Mouse (Mus musculus) stomach, embryonic 16.5 days (tissue): ENCODE measurements around the gene Slit3. TPM values are rescaled to one million over a fixed set of nuclear protein-coding genes. Genes with fewer than 3 reads are reported as not detected.

Experiments used
- ATAC-seq: fragments of 200-750 bp; cut with Nextera tagmentation; 2 replicates; pipeline ENCODE4 v1.8.0; 2017; ENCODE audit warnings: moderate number of reproducible peaks, moderate TSS enrichment; ENCODE audit not compliant: insufficient read depth, low FRiP score
- H3K27ac ChIP-seq: fragments of 300-500 bp; sonication (generic); 2 replicates; pipeline ENCODE4 v1.5.1; 2014; ENCODE audit warnings: low read length
- H3K27me3 ChIP-seq: fragments of 300-500 bp; sonication (generic); 2 replicates; pipeline ENCODE4 v1.6.1; 2014; ENCODE audit warnings: low read length, control low read depth, mixed read lengths; ENCODE audit not compliant: control insufficient read depth, insufficient read depth
- H3K36me3 ChIP-seq: fragments of 300-500 bp; sonication (generic); 2 replicates; pipeline ENCODE4 v1.6.1; 2014; ENCODE audit warnings: low read length; ENCODE audit not compliant: control insufficient read depth, insufficient read depth
- H3K4me1 ChIP-seq: fragments of 300-500 bp; sonication (generic); 2 replicates; pipeline ENCODE4 v1.6.1; 2014; ENCODE audit warnings: low read length, control low read depth, mixed read lengths; ENCODE audit not compliant: control insufficient read depth, insufficient read depth
- H3K4me2 ChIP-seq: fragments of 300-500 bp; sonication (generic); 2 replicates; pipeline ENCODE4 v1.6.1; 2014; ENCODE audit warnings: low read depth, low read length, mixed read lengths
- H3K4me3 ChIP-seq: fragments of 300-500 bp; sonication (generic); replicated peaks from 2 replicates; pipeline ENCODE4 v1.5.1; 2014; ENCODE audit warnings: mild to moderate bottlenecking, low read length
- H3K9ac ChIP-seq: fragments of 300-500 bp; sonication (generic); 2 replicates; pipeline ENCODE4 v1.6.1; 2014; ENCODE audit warnings: low read length
- H3K9me3 ChIP-seq: fragments of 300-500 bp; sonication (generic); replicated peaks from 2 replicates; pipeline ENCODE4 v1.6.1; 2016; ENCODE audit warnings: low read length, control low read depth; ENCODE audit not compliant: control insufficient read depth
- WGBS: fragments of 180-500 bp; shearing (Covaris S2); extraction: QIAGEN DNeasy Blood & Tissue Kit; methylation state at CpG from one replicate; pipeline ENCODE4 v1.1.7; 2014; 5-methylcytosine and 5-hydroxymethylcytosine counted together
- polyA plus RNA-seq: library from polyadenylated mRNA; unstranded; fragments of >200 nt; fragmentation: Nextera tagmentation; extraction: Ambion mirVana; gene quantifications from 2 replicates; pipeline ENCODE4 v1.2.1, GENCODE M21; 2015

Gene Slit3
- polyA plus RNA-seq: 8.2 and 9.4 TPM in 2 replicates

DNA sequence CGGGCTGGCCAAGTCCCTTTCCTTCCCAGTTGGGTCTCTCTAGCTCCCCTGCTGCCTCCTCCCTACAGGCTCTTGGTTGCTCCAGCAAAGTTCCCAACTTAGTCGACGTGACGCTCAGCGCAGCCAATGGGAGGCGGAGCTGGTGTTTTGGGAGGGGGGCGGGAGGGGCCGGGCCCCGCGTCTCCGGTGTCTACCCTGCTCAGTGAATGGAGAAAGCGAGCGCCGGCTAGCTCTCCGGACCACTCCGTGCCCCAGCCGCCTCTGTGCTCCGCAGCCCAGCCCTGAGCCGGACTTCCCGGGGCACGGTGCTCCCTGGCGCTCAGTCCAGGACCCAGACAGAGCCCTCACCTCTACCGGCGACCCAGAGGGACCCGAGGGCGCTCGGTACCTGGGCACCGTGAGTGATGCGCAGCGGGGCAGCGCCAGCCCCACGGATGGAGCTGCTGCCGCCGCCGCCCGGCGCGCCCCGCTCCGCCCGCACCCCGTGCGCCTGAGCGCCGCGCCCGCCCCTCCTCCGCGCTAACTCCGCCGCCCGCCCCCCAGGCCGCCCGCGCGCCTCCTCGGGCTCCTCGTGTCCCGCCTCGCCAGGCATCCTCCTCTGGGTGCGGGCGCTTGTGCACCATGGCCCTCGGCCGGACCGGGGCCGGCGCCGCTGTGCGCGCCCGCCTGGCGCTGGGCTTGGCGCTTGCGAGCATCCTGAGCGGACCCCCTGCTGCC is at the start of gene Slit3:
Gene Slit3 (plus strand): TSS at position 331 of the 717 bp plus-strand sequence.
- peak within 1 kb of the TSS; percentile 75 for H3K9ac ChIP-seq
- peak within 1 kb of the TSS; percentile 31 for H3K27ac ChIP-seq
- under 1% methylated on average over 60 of the region's 75 CpGs for WGBS
- no peaks in the 10 kb centered on the region for H3K36me3 ChIP-seq
- H3K4me2 ChIP-seq: peak within 1 kb of the TSS; percentile 78
- peaks cover 27% of the 10 kb centered on the region for H3K4me1 ChIP-seq
- peak within 1 kb of the TSS; percentile 62 for H3K4me3 ChIP-seq
- no peaks in the 10 kb centered on the region for H3K9me3 ChIP-seq
- ATAC-seq: peak; percentile 85
- peaks cover 21% of the 10 kb centered on the region for H3K27me3 ChIP-seq

DNA sequence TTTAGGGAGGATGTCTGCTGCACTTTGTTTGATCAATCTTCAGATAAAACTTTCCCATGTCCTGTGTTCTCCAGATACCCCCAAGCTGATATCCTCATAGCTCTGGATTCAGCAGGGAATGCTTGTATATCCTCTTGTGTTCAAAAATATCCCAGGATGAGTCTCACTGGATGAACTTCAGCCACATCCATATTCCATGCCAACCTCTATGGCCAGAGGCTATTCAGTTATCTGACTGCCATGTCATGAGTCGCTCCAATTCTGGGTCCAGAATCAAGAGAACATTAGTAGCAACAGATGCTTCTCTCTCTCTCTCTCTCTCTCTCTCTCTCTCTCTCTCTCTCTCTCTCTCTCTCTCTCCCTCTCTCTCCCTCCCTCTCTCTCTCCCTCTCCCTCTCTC is 49.6 kb upstream of the Slit3 start:
- Histone ChIP-seq H3K27me3 (no peaks in the 10 kb centered on the region), H3K4me2 (no peak overlapping the region), H3K36me3 (no peaks in the 10 kb centered on the region), H3K4me3 (no peak overlapping the region), H3K27ac (no peak overlapping the region), H3K9me3 (no peaks in the 10 kb centered on the region), H3K9ac (no peak overlapping the region), H3K4me1 (no peaks in the 10 kb centered on the region)
- no peak for ATAC-seq
- 79% methylated on average over 1 of the region's 1 CpGs for WGBS

DNA sequence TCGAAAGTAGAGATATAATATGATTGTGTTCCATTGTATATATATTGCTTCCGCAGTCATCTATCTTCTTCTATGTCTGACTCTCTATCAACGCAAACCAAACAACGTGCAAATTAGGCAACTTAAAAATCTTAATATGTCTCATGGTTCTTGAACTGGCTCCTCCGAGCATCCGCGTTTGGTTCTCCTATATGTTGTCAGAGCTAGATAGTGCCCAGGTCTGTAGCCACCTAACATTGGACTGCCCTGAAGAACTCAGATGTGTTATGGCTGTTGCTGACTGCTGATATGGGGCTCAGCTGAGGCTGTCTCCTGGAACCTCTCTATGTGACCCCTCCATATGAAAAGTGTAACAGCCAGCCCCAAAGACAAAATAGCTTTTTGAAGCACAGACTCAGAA is 45.6 kb upstream of the Slit3 start:
- Histone ChIP-seq H3K36me3 (no peaks in the 10 kb centered on the region), H3K4me2 (no peak overlapping the region), H3K27ac (no peak overlapping the region), H3K4me1 (no peaks in the 10 kb centered on the region), H3K4me3 (no peak overlapping the region), H3K9me3 (no peaks in the 10 kb centered on the region), H3K9ac (no peak overlapping the region), H3K27me3 (no peaks in the 10 kb centered on the region)
- ATAC-seq: no peak
- 93% methylated on average over 7 of the region's 7 CpGs for WGBS

DNA sequence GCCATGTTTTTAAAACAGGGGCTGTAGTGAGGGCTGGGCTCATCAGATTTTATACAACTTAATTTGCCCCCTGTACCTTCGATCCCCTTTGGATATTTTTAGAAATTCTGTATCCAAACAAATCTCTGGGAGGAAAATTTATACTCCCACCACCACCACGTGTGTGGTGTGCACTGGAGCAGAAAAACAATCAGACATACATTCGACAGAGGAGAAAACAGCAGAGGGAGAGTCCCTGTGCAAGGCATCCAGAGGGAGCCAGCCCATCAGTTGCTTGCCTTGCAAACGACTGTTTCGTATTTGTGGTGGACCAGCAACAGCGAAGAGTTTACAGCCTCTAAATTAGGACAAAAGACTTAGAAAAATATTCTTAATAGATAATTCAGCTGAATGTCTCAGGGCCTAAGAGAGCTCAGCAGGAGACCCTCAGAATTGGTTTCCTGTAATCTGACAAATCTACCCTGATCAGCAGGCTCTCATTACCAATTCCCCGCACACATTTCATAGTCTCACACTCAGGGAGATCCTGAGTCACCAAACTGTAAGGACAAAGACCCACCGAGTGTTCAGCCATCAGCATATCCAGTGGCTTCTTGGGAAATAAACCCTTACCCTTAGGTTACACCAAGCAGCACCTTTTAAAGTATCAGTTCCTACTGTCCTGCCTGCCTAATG is 40.4 kb upstream of the Slit3 start:
- Histone ChIP-seq H3K27ac (no peak overlapping the region), H3K36me3 (no peaks in the 10 kb centered on the region), H3K4me1 (no peaks in the 10 kb centered on the region), H3K4me2 (no peak overlapping the region), H3K9ac (no peak overlapping the region), H3K4me3 (no peak overlapping the region), H3K27me3 (no peaks in the 10 kb centered on the region), H3K9me3 (no peaks in the 10 kb centered on the region)
- no peak for ATAC-seq
- 60% methylated on average over 8 of the region's 8 CpGs for WGBS

DNA sequence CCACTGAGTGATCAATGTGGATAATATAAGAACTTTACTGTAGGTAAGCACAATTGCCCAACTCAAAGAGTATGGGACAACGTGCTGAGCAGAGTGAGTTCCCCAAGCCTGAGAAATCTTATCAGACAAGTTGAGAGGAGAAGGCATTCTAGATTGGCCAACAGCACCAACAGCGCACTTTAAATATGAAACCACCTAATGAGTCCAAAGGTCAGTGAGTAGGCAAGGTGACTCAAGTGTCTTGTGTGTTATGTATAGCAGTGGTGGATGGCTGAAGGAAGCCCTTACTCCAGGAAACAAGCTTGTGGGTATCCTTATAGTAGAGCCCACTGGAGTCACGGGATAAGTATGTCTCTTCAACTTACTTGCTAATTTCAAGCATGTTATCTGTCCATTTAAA is 38.7 kb upstream of the Slit3 start:
- H3K36me3 ChIP-seq: no peaks in the 10 kb centered on the region
- H3K4me1 ChIP-seq: no peaks in the 10 kb centered on the region
- no peak overlapping the region for H3K27ac ChIP-seq
- no peak overlapping the region for H3K4me2 ChIP-seq
- H3K4me3 ChIP-seq: no peak overlapping the region
- H3K27me3 ChIP-seq: no peaks in the 10 kb centered on the region
- ATAC-seq: peak; percentile 58; the same call in 1 of the 2 replicates
- no peaks in the 10 kb centered on the region for H3K9me3 ChIP-seq
- 79% methylated on average over 3 of the region's 3 CpGs for WGBS
- H3K9ac ChIP-seq: no peak overlapping the region

DNA sequence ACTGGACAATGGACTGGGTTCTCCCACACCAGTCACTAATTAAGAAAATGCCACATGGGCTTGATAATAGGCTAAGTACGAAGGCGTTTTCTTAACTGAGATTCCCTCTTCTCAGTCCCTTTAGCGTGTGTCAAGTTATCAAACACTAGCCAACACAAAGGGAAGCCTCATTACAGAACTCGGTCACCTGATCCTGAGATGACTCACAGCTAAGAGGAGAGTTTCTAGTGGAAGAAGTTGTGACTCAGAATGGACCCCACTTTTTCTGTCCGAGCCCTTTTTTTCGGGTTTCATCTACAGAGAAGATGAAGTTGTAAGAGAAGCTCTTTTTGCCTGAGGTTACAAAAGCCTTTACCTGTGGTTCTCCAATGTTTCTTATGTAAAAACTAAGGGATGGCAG is 38.0 kb upstream of the Slit3 start:
- WGBS: 60% methylated on average over 6 of the region's 6 CpGs
- no peaks in the 10 kb centered on the region for H3K9me3 ChIP-seq
- no peak overlapping the region for H3K4me2 ChIP-seq
- H3K9ac ChIP-seq: no peak overlapping the region
- no peak for ATAC-seq
- no peaks in the 10 kb centered on the region for H3K27me3 ChIP-seq
- H3K27ac ChIP-seq: no peak overlapping the region
- no peak overlapping the region for H3K4me3 ChIP-seq
- H3K36me3 ChIP-seq: no peaks in the 10 kb centered on the region
- H3K4me1 ChIP-seq: no peaks in the 10 kb centered on the region

DNA sequence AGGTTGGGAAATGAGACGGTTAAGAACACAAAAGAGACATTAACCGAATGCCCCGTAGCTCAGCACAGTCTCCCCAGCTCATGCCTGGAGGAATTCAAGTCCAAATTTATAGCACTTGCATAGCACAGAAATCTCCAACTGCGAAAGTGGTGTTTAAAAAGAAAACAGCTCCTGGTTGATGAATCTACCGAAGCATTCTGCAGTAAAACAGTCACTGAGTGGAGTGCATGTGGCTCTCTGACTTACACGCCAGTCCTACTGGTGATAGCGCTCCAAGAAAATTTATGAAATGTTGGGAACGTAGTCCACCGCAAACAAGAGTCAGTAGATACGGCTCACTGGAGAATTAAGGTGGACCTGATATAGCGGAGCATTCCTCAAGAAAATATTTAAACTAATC is 35.7 kb upstream of the Slit3 start:
- Histone ChIP-seq H3K27me3 (no peaks in the 10 kb centered on the region), H3K4me3 (no peak overlapping the region), H3K9me3 (no peaks in the 10 kb centered on the region), H3K9ac (no peak overlapping the region), H3K4me2 (no peak overlapping the region), H3K4me1 (no peaks in the 10 kb centered on the region), H3K36me3 (no peaks in the 10 kb centered on the region), H3K27ac (no peak overlapping the region)
- ATAC-seq: no peak
- WGBS: 64% methylated on average over 11 of the region's 11 CpGs

DNA sequence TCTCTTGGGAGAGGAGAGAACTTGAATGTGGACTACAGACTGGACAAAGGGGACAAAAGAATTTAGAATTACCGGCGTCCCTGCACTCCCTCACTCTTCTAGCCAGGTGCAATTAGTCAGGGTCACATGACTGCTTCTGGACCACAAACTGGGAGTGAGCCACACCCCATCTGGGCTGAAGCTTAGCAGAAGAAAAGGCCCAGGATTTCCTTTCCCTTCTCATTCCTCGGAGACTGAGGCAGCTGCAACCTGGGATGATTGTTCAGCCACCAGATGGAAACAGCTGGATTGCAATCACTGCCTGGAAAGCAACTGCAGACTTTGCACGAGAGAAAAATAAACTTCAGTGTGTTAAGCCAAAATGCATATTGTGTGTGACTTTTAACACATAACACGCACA is 35.0 kb upstream of the Slit3 start:
- no peak; the same call in 1 of the 2 replicates for ATAC-seq
- Histone ChIP-seq H3K27me3 (no peaks in the 10 kb centered on the region), H3K36me3 (no peaks in the 10 kb centered on the region), H3K4me1 (no peaks in the 10 kb centered on the region), H3K9ac (no peak overlapping the region), H3K9me3 (no peaks in the 10 kb centered on the region), H3K4me2 (no peak overlapping the region), H3K4me3 (no peak overlapping the region), H3K27ac (no peak overlapping the region)
- WGBS: 27% methylated on average over 5 of the region's 5 CpGs

DNA sequence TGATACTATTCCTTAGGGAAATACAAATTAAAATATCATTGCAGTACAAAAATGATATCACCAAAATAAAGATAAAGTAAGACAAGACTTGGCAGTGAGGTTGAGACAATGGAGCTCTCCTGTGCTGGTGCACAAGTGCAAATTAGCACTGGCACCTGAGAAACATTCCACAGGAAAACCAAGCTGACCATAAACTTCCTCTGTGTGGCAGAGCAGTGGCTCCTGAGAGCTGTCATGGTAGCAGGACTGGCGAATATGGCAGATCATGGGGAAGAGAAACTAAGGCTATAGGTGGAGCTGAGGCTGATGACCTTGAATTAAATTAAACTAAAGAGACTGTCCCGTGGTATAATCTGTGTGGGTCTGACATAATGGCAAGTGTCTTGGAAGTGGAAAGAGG is 33.6 kb upstream of the Slit3 start:
- WGBS: 67% methylated on average over 2 of the region's 2 CpGs
- Histone ChIP-seq H3K4me1 (no peaks in the 10 kb centered on the region), H3K27ac (no peak overlapping the region), H3K36me3 (no peaks in the 10 kb centered on the region), H3K4me3 (no peak overlapping the region), H3K27me3 (no peaks in the 10 kb centered on the region), H3K4me2 (no peak overlapping the region), H3K9ac (no peak overlapping the region), H3K9me3 (no peaks in the 10 kb centered on the region)
- no peak for ATAC-seq
